Mouse (Mus musculus) kidney, postnatal 4 days (tissue): ENCODE data around the gene Bmf.
A peak's percentile ranks its signal among the peaks of the same experiment; 100 is the strongest.

Experiments used
- DNase-seq, 2 experiments: peaks; one replicate each; pipeline ENCODE4 v3.0.0; 2021; ENCODE audit warnings: mixed read lengths in 2 of 2

Gene Bmf

GRCm38 (mm10) chr2:118512418-118513377, 36.8 kb downstream of the Bmf start:
- DNase-seq, result peak in 1 of 2 experiments; percentile 29

- DNase-seq, result peak in 1 of 2 experiments; percentile 43
These were observed 37.6 kb downstream of the Bmf start for GRCm38 (mm10) chr2:118511779-118512417.

GRCm38 (mm10) chr2:118510447-118511310, 38.8 kb downstream of the Bmf start:
- DNase-seq, result peak; percentile 95 to 97

- DNase-seq, result no peak
These were observed 39.6 kb downstream of the Bmf start for GRCm38 (mm10) chr2:118509688-118510446.

- DNase-seq, result no peak
These were observed 42.4 kb downstream of the Bmf start for GRCm38 (mm10) chr2:118507126-118507525.

GRCm38 (mm10) chr2:118500191-118500590, 49.3 kb downstream of the Bmf start:
- DNase-seq, result no peak

GRCm38 (mm10) chr2:118499135-118499961, 50.1 kb downstream of the Bmf start:
- DNase-seq, result peak in 1 of 2 experiments; percentile 48

GRCm38 (mm10) chr2:118498476-118498875, 51.0 kb downstream of the Bmf start:
- DNase-seq, result no peak

- no peak for DNase-seq
These were observed 51.6 kb downstream of the Bmf start for GRCm38 (mm10) chr2:118497890-118498289.

- no peak for DNase-seq
These were observed 54.5 kb downstream of the Bmf start for GRCm38 (mm10) chr2:118495024-118495423.

- no peak for DNase-seq
These were observed 57.6 kb downstream of the Bmf start for GRCm38 (mm10) chr2:118491741-118492395.

- DNase-seq, result peak; percentile 63 to 67
These were observed 58.2 kb downstream of the Bmf start for GRCm38 (mm10) chr2:118491281-118491731.

- peak; percentile 71 to 82 for DNase-seq
These were observed 59.0 kb downstream of the Bmf start for GRCm38 (mm10) chr2:118490241-118491091.

- DNase-seq, result peak; percentile 46 to 54
These were observed 61.7 kb downstream of the Bmf start for GRCm38 (mm10) chr2:118487806-118488205.

- DNase-seq, result peak; percentile 93
These were observed 62.6 kb downstream of the Bmf start for GRCm38 (mm10) chr2:118486933-118487332.

- no peak for DNase-seq
These were observed 64.1 kb downstream of the Bmf start for GRCm38 (mm10) chr2:118485415-118485814.

GRCm38 (mm10) chr2:118484386-118484898, 65.0 kb downstream of the Bmf start:
- no peak for DNase-seq

- DNase-seq, result no peak
These were observed 66.5 kb downstream of the Bmf start for GRCm38 (mm10) chr2:118483032-118483431.

GRCm38 (mm10) chr2:118480886-118481285, 68.6 kb downstream of the Bmf start:
- DNase-seq, result no peak
